Mouse (Mus musculus) neutrophil, adult 59 days (primary cell): Measurements from ENCODE around the gene Rapgef6. TPM values are rescaled to one million over a fixed set of nuclear protein-coding genes. Genes with fewer than 3 reads are reported as not detected.

Experiments
- total RNA-seq, 2 experiments: library from RNA; stranded (reverse); gene quantifications; 1 replicate in 1 of 2; 2 replicates in 1 of 2; pipeline ENCODE4 v1.2.4; 2023

Gene Rapgef6
- 100 to 1,000 TPM; 114 to 120 TPM for total RNA-seq

GRCm38 (mm10) chr11:54522529-54523430, at the start of gene Rapgef6:
TSS of gene Rapgef6 (plus strand) at chr11:54522847.

Other genes with a start within 250 kb of the Rapgef6 start
- 1 to 10 TPM in 1 of 2 experiments, under 1 TPM in 1; 0.51 to 2.2 TPM for gene Acsl6, start 219.0 kb upstream of the Rapgef6 start, total RNA-seq
- gene Meikin, start 152.2 kb upstream of the Rapgef6 start, total RNA-seq, result not detected
- 10 to 100 TPM; 41.9 to 45.6 TPM for gene Fnip1, start 84.6 kb upstream of the Rapgef6 start, total RNA-seq